ENCODE assay signal across 26 mouse cellular contexts in the genomic region with DNA sequence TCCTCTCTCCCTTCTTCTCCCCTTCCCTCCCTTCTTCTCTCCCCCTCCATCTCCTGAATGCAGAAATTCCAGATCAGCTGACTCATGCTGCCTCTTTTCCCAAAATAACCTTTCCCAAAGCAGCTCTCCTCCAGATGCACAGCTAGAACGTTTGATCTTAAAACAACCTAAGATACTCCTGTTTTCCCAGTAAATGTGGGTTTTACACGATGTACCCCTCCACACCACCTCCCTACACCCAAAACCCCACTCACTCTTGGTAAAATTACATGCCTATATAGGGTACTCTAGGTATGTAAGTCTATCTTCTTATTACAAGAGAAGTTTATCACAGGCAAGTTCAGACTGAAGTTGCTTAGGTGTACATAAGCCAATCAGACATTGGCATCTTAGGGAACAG.
DNase-seq lines count a peak whose midpoint lies in the region; ATAC-seq and TF ChIP-seq lines count a peak whose summit lies in the region.
"Had no signal": no experiment of that assay in that cellular context is flagged by ENCODE, and none has a peak within 500 bp of the region (broad histone marks: within the 10 kb centered on the region; RNA-seq: fewer than 3 reads in every experiment).

No protein-coding gene starts in this region.

- no peak overlapping the region for H3K9ac ChIP-seq in intestine, embryonic 14.5 days (ENCODE audit: low read length)
- H3K9ac ChIP-seq in intestine, postnatal 0 days (ENCODE audit: low read depth, low read length), result no peak overlapping the region
- H3K9ac ChIP-seq in midbrain, embryonic 11.5 days (ENCODE audit: low read length), result no peak overlapping the region
- no peak overlapping the region for H3K9ac ChIP-seq in midbrain, embryonic 15.5 days
- no peak overlapping the region for H3K9ac ChIP-seq in hindbrain, embryonic 12.5 days
- H3K9ac ChIP-seq: forebrain, postnatal 0 days; hindbrain, embryonic 14.5 days; intestine, embryonic 15.5 days; limb, embryonic 13.5 days; liver, embryonic 12.5 days; stomach, embryonic 15.5 days had no signal

- no peak for TF ChIP-seq POLR2A in olfactory bulb, adult 2 months (IDR thresholded peaks at IDR 0.05; ENCODE audit: insufficient read depth, low read depth, low read length)

- TF ChIP-seq CTCF in intestine, postnatal 0 days (IDR thresholded peaks at IDR 0.05; ENCODE audit: low read depth), result no peak
- no peak for TF ChIP-seq CTCF in olfactory bulb, adult 2 months (IDR thresholded peaks at IDR 0.05; ENCODE audit: insufficient read depth, low read depth, low read length)

- H3K4me1 ChIP-seq in intestine, embryonic 14.5 days (replicated peaks; ENCODE audit: control insufficient read depth, insufficient read depth, low read length), result no peaks in the 10 kb centered on the region
- H3K4me1 ChIP-seq in intestine, postnatal 0 days (replicated peaks; ENCODE audit: control insufficient read depth, insufficient read depth, low read length), result no peaks in the 10 kb centered on the region
- H3K4me1 ChIP-seq in midbrain, embryonic 11.5 days (ENCODE audit: control insufficient read depth, insufficient read depth, low read length), result no peaks in the 10 kb centered on the region
- H3K4me1 ChIP-seq in midbrain, embryonic 15.5 days, result 0 out of 2 replicates have a peak, but pooled peaks cover 3% of the 10 kb centered on the region
- peaks cover 10% of the 10 kb centered on the region for H3K4me1 ChIP-seq in olfactory bulb, adult 2 months (ENCODE audit: control insufficient read depth, insufficient read depth, low read length)
- H3K4me1 ChIP-seq in hindbrain, embryonic 12.5 days, result no peaks in the 10 kb centered on the region
- H3K4me1 ChIP-seq: embryonic facial prominence, embryonic 10.5 days; intestine, embryonic 15.5 days; limb, embryonic 13.5 days; liver, embryonic 12.5 days; stomach, embryonic 15.5 days had no signal

- DNase-seq in heart, adult 11 months, result peak; percentile 34
- no peak for DNase-seq in heart, adult 8-10 months (ENCODE audit: low spot score)
- DNase-seq in intestine, embryonic 14.5 days (ENCODE audit: low spot score), result peak; percentile 33
- DNase-seq in midbrain, embryonic 11.5 days (ENCODE audit: low spot score, missing footprints), result peak; percentile 69
- DNase-seq: adrenal gland, postnatal 25 days; cerebellum, adult 9-11 months; forebrain, postnatal 0 days; kidney, adult 9 months; kidney, postnatal 14 days; layer of hippocampus, postnatal 36 days; lung, adult 18-20 months; lung, postnatal 10 days; thymus, adult 18-20 months; thymus, postnatal 36 days had no signal

- H3K9me3 ChIP-seq in intestine, embryonic 14.5 days (ENCODE audit: control insufficient read depth, low read length), result no peaks in the 10 kb centered on the region
- H3K9me3 ChIP-seq in intestine, postnatal 0 days (ENCODE audit: control insufficient read depth), result no peaks in the 10 kb centered on the region
- no peaks in the 10 kb centered on the region for H3K9me3 ChIP-seq in midbrain, embryonic 11.5 days (ENCODE audit: control insufficient read depth, low read length)
- H3K9me3 ChIP-seq in midbrain, embryonic 15.5 days, result no peaks in the 10 kb centered on the region
- no peaks in the 10 kb centered on the region for H3K9me3 ChIP-seq in hindbrain, embryonic 12.5 days (replicated peaks)
- H3K9me3 ChIP-seq: embryonic facial prominence, embryonic 10.5 days; intestine, embryonic 15.5 days; limb, embryonic 13.5 days; liver, embryonic 12.5 days; midbrain, embryonic 10.5 days; stomach, embryonic 15.5 days had no signal

- H3K4me3 ChIP-seq in intestine, embryonic 14.5 days (ENCODE audit: low read depth, low read length), result no peak overlapping the region
- no peak overlapping the region for H3K4me3 ChIP-seq in intestine, postnatal 0 days (ENCODE audit: low read depth, low read length)
- H3K4me3 ChIP-seq in midbrain, embryonic 11.5 days (ENCODE audit: low read depth, low read length), result no peak overlapping the region
- no peak overlapping the region for H3K4me3 ChIP-seq in midbrain, embryonic 15.5 days
- no peak overlapping the region for H3K4me3 ChIP-seq in olfactory bulb, adult 2 months (ENCODE audit: insufficient read depth, low read depth, low read length)
- H3K4me3 ChIP-seq in hindbrain, embryonic 12.5 days, result no peak overlapping the region
- H3K4me3 ChIP-seq: embryonic facial prominence, embryonic 10.5 days; intestine, embryonic 15.5 days; limb, embryonic 13.5 days; liver, embryonic 12.5 days; midbrain, embryonic 10.5 days; stomach, embryonic 15.5 days had no signal

- H3K27ac ChIP-seq in intestine, embryonic 14.5 days (ENCODE audit: low read depth), result no peak overlapping the region
- no peak overlapping the region for H3K27ac ChIP-seq in intestine, postnatal 0 days (ENCODE audit: low read depth, low read length)
- no peak overlapping the region for H3K27ac ChIP-seq in midbrain, embryonic 11.5 days (ENCODE audit: low read depth, low read length)
- no peak overlapping the region for H3K27ac ChIP-seq in midbrain, embryonic 15.5 days
- H3K27ac ChIP-seq in olfactory bulb, adult 2 months (ENCODE audit: insufficient read depth, low read depth, low read length), result peak overlapping the region; percentile 77
- no peak overlapping the region for H3K27ac ChIP-seq in hindbrain, embryonic 12.5 days
- H3K27ac ChIP-seq: embryonic facial prominence, embryonic 10.5 days; hindbrain, embryonic 14.5 days; intestine, embryonic 15.5 days; limb, embryonic 13.5 days; liver, embryonic 12.5 days; midbrain, embryonic 10.5 days; stomach, embryonic 15.5 days had no signal

- H3K27me3 ChIP-seq in intestine, embryonic 14.5 days (replicated peaks; ENCODE audit: control insufficient read depth, insufficient read depth, low read length), result no peaks in the 10 kb centered on the region
- no peaks in the 10 kb centered on the region for H3K27me3 ChIP-seq in intestine, postnatal 0 days (replicated peaks; ENCODE audit: control insufficient read depth, insufficient read depth, low read length)
- no peaks in the 10 kb centered on the region for H3K27me3 ChIP-seq in midbrain, embryonic 11.5 days (ENCODE audit: control insufficient read depth, insufficient read depth, low read length)
- H3K27me3 ChIP-seq in midbrain, embryonic 15.5 days (replicated peaks), result no peaks in the 10 kb centered on the region
- no peaks in the 10 kb centered on the region for H3K27me3 ChIP-seq in hindbrain, embryonic 12.5 days
- H3K27me3 ChIP-seq: intestine, embryonic 15.5 days; liver, embryonic 12.5 days; stomach, embryonic 15.5 days had no signal

- ATAC-seq in intestine, embryonic 14.5 days (replicated peaks; ENCODE audit: low FRiP score, low TSS enrichment, low read depth), result no peak
- ATAC-seq in intestine, postnatal 0 days, result no peak
- ATAC-seq in midbrain, embryonic 11.5 days (ENCODE audit: low FRiP score), result no peak
- no peak for ATAC-seq in midbrain, embryonic 15.5 days (replicated peaks)
- ATAC-seq in hindbrain, embryonic 12.5 days (ENCODE audit: low FRiP score), result no peak
- ATAC-seq: CD4-positive, CD25-positive, alpha-beta regulatory T cell, adult 4 months; forebrain, postnatal 0 days; intestine, embryonic 15.5 days; liver, embryonic 12.5 days had no signal

- H3K36me3 ChIP-seq in intestine, embryonic 14.5 days (ENCODE audit: control insufficient read depth, insufficient read depth, low read length), result no peaks in the 10 kb centered on the region
- no peaks in the 10 kb centered on the region for H3K36me3 ChIP-seq in intestine, postnatal 0 days (ENCODE audit: control insufficient read depth, insufficient read depth)
- H3K36me3 ChIP-seq in midbrain, embryonic 11.5 days (ENCODE audit: control insufficient read depth, insufficient read depth, low read length), result no peaks in the 10 kb centered on the region
- no peaks in the 10 kb centered on the region for H3K36me3 ChIP-seq in midbrain, embryonic 15.5 days (replicated peaks)
- H3K36me3 ChIP-seq in hindbrain, embryonic 12.5 days, result no peaks in the 10 kb centered on the region
- H3K36me3 ChIP-seq: embryonic facial prominence, embryonic 10.5 days; intestine, embryonic 15.5 days; limb, embryonic 13.5 days; liver, embryonic 12.5 days; midbrain, embryonic 10.5 days; stomach, embryonic 15.5 days had no signal

- H3K4me2 ChIP-seq in intestine, embryonic 14.5 days (ENCODE audit: low read length), result no peak overlapping the region
- no peak overlapping the region for H3K4me2 ChIP-seq in intestine, postnatal 0 days (replicated peaks; ENCODE audit: low read depth)
- H3K4me2 ChIP-seq in midbrain, embryonic 11.5 days, result no peak overlapping the region
- no peak overlapping the region for H3K4me2 ChIP-seq in midbrain, embryonic 15.5 days
- H3K4me2 ChIP-seq in hindbrain, embryonic 12.5 days (replicated peaks), result no peak overlapping the region
- H3K4me2 ChIP-seq: hindbrain, embryonic 14.5 days; intestine, embryonic 15.5 days; limb, embryonic 13.5 days; liver, embryonic 12.5 days; stomach, embryonic 15.5 days had no signal

- WGBS in intestine, embryonic 14.5 days, result 38% methylated on average over 2 of the region's 2 CpGs
- 31% methylated on average over 2 of the region's 2 CpGs for WGBS in intestine, postnatal 0 days
- WGBS in midbrain, embryonic 11.5 days, result 48% methylated on average over 2 of the region's 2 CpGs
- 65% methylated on average over 2 of the region's 2 CpGs for WGBS in midbrain, embryonic 15.5 days
- 14% methylated on average over 2 of the region's 2 CpGs for whole genome bisulfite sequencing in olfactory bulb, adult 2 months
- 60% methylated on average over 2 of the region's 2 CpGs for whole genome bisulfite sequencing in hindbrain, embryonic 12.5 days
